Mouse (Mus musculus) lung, embryonic 15.5 days (tissue): Measurements from ENCODE around the gene Fpr-rs6. TPM values are rescaled to one million over a fixed set of nuclear protein-coding genes. Genes with fewer than 3 reads are reported as not detected.

ENCODE experiments used
- ATAC-seq: fragments of 200-750 bp; cut with Nextera tagmentation; 2 replicates; pipeline ENCODE4 v1.8.0; 2017; ENCODE audit warnings: moderate number of reproducible peaks, borderline replicate concordance; ENCODE audit not compliant: low FRiP score, low TSS enrichment; ENCODE audit errors: extremely low read depth
- H3K27ac ChIP-seq: fragments of 300-500 bp; sonication (generic); 2 replicates; pipeline ENCODE4 v1.5.1; 2015; ENCODE audit warnings: moderate library complexity, mild to moderate bottlenecking, inconsistent platforms
- H3K27me3 ChIP-seq: fragments of 300-500 bp; sonication (generic); 2 replicates; pipeline ENCODE4 v1.6.1; 2015; ENCODE audit warnings: inconsistent platforms
- H3K36me3 ChIP-seq: fragments of 300-500 bp; sonication (generic); 2 replicates; pipeline ENCODE4 v1.6.1; 2015; ENCODE audit warnings: inconsistent platforms
- H3K4me1 ChIP-seq: fragments of 300-500 bp; sonication (generic); 2 replicates; pipeline ENCODE4 v1.6.1; 2015; ENCODE audit warnings: inconsistent platforms
- H3K4me2 ChIP-seq: fragments of 300-500 bp; sonication (generic); 2 replicates; pipeline ENCODE4 v1.6.1; 2015; ENCODE audit warnings: inconsistent platforms, mild to moderate bottlenecking, moderate library complexity
- H3K4me3 ChIP-seq: fragments of 300-500 bp; sonication (generic); 2 replicates; pipeline ENCODE4 v1.5.1; 2015; ENCODE audit warnings: mild to moderate bottlenecking, inconsistent platforms
- H3K9ac ChIP-seq: fragments of 300-500 bp; sonication (generic); 2 replicates; pipeline ENCODE4 v1.6.1; 2015; ENCODE audit warnings: inconsistent platforms
- H3K9me3 ChIP-seq: fragments of 300-500 bp; sonication (generic); 2 replicates; pipeline ENCODE4 v1.6.1; 2016; ENCODE audit warnings: inconsistent platforms
- polyA plus RNA-seq: library from polyadenylated mRNA; unstranded; fragments of >200 nt; fragmentation: Nextera tagmentation; extraction: Ambion mirVana; gene quantifications from 2 replicates; pipeline ENCODE4 v1.2.1, GENCODE M21; 2015

The Fpr-rs6 gene
- polyA plus RNA-seq, result not detected in 2 replicates

DNA sequence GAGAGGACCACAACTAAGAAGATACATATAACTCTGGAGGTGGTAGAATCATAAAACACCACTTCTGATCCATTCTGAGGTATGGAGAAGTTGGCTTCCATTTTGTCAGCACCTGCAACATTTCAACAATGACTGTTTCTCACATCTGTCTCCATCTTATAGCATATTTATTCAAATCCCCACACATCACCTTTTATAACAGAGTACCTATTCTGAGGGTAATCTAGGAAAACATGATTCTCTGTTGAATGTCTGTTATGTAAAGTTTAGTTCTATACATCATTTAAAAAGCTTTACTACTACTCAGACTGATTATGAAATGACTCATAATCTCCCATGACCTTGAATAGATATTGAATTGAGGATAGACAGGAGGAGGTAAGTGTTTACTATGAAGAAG, at the start of gene Fpr-rs6:
Fpr-rs6 (minus strand) TSS at position 101 of the 400 bp plus-strand sequence.
- Histone ChIP-seq H3K9me3 (no peaks in the 10 kb centered on the region), H3K27me3 (no peaks in the 10 kb centered on the region), H3K4me1 (no peaks in the 10 kb centered on the region), H3K9ac (no peak within 1 kb of the TSS), H3K4me3 (no peak within 1 kb of the TSS), H3K4me2 (no peak within 1 kb of the TSS), H3K36me3 (no peaks in the 10 kb centered on the region), H3K27ac (no peak within 1 kb of the TSS)
- no peak for ATAC-seq

Other genes starting within 250 kb of the Fpr-rs6 start
- gene Vmn2r104, start 134.8 kb downstream of the Fpr-rs6 start, polyA plus RNA-seq, result not detected in 2 replicates
- not detected in 2 replicates for gene Fpr-rs7, start 68.9 kb downstream of the Fpr-rs6 start, polyA plus RNA-seq
- gene Vmn2r105, start 52.0 kb upstream of the Fpr-rs6 start, polyA plus RNA-seq, result not detected in 2 replicates
- not detected in 2 replicates for gene Vmn2r106, start 102.5 kb upstream of the Fpr-rs6 start, polyA plus RNA-seq
- gene Vmn2r107, start 162.1 kb upstream of the Fpr-rs6 start, polyA plus RNA-seq, result not detected in 2 replicates
- gene Vmn1r224, start 231.0 kb upstream of the Fpr-rs6 start, polyA plus RNA-seq, result not detected in 2 replicates